Mouse (Mus musculus) CH12.LX (cell line): ENCODE results near the gene Hap1. TPM values are rescaled to one million over a fixed set of nuclear protein-coding genes. Genes with fewer than 3 reads are reported as not detected.

Experiments used
- DNase-seq: peaks from one replicate; pipeline ENCODE4 v3.0.0-alpha.2; 2013; ENCODE audit errors: extremely low read depth
- H3K27ac ChIP-seq: 2 replicates; pipeline ENCODE4 v1.5.1; 2012; ENCODE audit warnings: low read depth, mild to moderate bottlenecking, control low read depth, moderate library complexity; ENCODE audit not compliant: insufficient read depth
- H3K27me3 ChIP-seq: replicated peaks from 2 replicates; pipeline ENCODE3; 2012; ENCODE audit warnings: inconsistent platforms
- H3K36me3 ChIP-seq, 2 experiments: replicated peaks in 1 of 2; 2 replicates each; pipeline versions ENCODE3 to v1.6.1; 2012; ENCODE audit warnings: inconsistent platforms in 1 of 2, low read length in 1 of 2, mild to moderate bottlenecking in 1 of 2, mixed read lengths in 1 of 2, moderate library complexity in 1 of 2; ENCODE audit not compliant: control insufficient read depth in 1 of 2, insufficient read depth in 1 of 2
- H3K4me1 ChIP-seq, 2 experiments: 2 replicates each; pipeline ENCODE4 v1.6.1; 2012; ENCODE audit warnings: inconsistent platforms in 1 of 2, moderate library complexity in 1 of 2; ENCODE audit not compliant: insufficient read depth in 2 of 2, control insufficient read depth in 1 of 2
- H3K4me2 ChIP-seq: 2 replicates; pipeline ENCODE4 v1.6.1; 2012; ENCODE audit warnings: low read depth, mild to moderate bottlenecking, control low read depth; ENCODE audit not compliant: poor library complexity, insufficient read depth, severe bottlenecking
- H3K4me3 ChIP-seq, 3 experiments: fragments of 150-350 bp in 1 of 3; sonication (generic) in 1 of 3; replicated peaks in 1 of 3; 2 replicates each; pipeline versions ENCODE3 to v1.5.1; 2011 to 2012; ENCODE audit warnings: low read depth in 2 of 3, low read length in 2 of 3, mild to moderate bottlenecking in 2 of 3, moderate library complexity in 2 of 3, control low read depth in 1 of 3, improper control_type of control experiment in 1 of 3, inconsistent platforms in 1 of 3, mixed read lengths in 1 of 3; ENCODE audit not compliant: poor library complexity in 1 of 3
- H3K79me2 ChIP-seq: replicated peaks from 2 replicates; pipeline ENCODE4 v1.6.1; 2012; ENCODE audit warnings: mild to moderate bottlenecking, moderate library complexity; ENCODE audit not compliant: control insufficient read depth, poor library complexity, insufficient read depth, severe bottlenecking; ENCODE audit errors: extremely low read depth
- H3K9ac ChIP-seq: 2 replicates; pipeline ENCODE4 v1.6.1; 2012; ENCODE audit warnings: low read depth, mild to moderate bottlenecking, control low read depth, moderate library complexity; ENCODE audit not compliant: insufficient read depth
- H3K9me3 ChIP-seq: replicated peaks from 2 replicates; pipeline ENCODE3; 2012; ENCODE audit warnings: low read length, inconsistent platforms, mixed read lengths
- CHD2 ChIP-seq: IDR thresholded peaks from 2 replicates; pipeline ENCODE4 v1.6.1; 2011; ENCODE audit warnings: low read length, improper control_type of control experiment
- CTCF ChIP-seq, 2 experiments: IDR thresholded peaks in 1 of 2; conservative IDR thresholded peaks in 1 of 2; 2 replicates each; pipeline ENCODE4 v1.5.1; 2011 to 2012; ENCODE audit warnings: low read depth in 2 of 2, low read length in 2 of 2, improper control_type of control experiment in 1 of 2, inconsistent platforms in 1 of 2, mild to moderate bottlenecking in 1 of 2, moderate library complexity in 1 of 2
- E2F4 ChIP-seq: IDR thresholded peaks from 2 replicates; pipeline ENCODE4 v1.6.1; 2011; ENCODE audit warnings: low read depth, low read length, improper control_type of control experiment; ENCODE audit not compliant: insufficient replicate concordance
- IRF4 ChIP-seq: IDR thresholded peaks from 2 replicates; pipeline ENCODE4 v1.6.1; 2014; ENCODE audit warnings: low read depth, mild to moderate bottlenecking, inconsistent platforms, low read length, improper control_type of control experiment
- JUN ChIP-seq: IDR thresholded peaks from 2 replicates; pipeline ENCODE4 v1.6.1; 2011; ENCODE audit warnings: low read depth, mild to moderate bottlenecking, low read length, improper control_type of control experiment, moderate library complexity; ENCODE audit not compliant: insufficient read depth
- JUND ChIP-seq: conservative IDR thresholded peaks from 2 replicates; pipeline ENCODE4 v1.6.1; 2011; ENCODE audit warnings: low read depth, low read length, improper control_type of control experiment
- MAZ ChIP-seq: IDR thresholded peaks from 2 replicates; pipeline ENCODE4 v1.6.1; 2012; ENCODE audit warnings: low read depth, mild to moderate bottlenecking, inconsistent platforms, low read length, improper control_type of control experiment, moderate library complexity
- NRF1 ChIP-seq: IDR thresholded peaks from 2 replicates; pipeline ENCODE4 v1.6.1; 2014; ENCODE audit warnings: low read depth, mild to moderate bottlenecking, inconsistent platforms, low read length, improper control_type of control experiment, moderate library complexity
- RAD21 ChIP-seq: IDR thresholded peaks from 2 replicates; pipeline ENCODE4 v1.6.1; 2011; ENCODE audit warnings: low read depth, mild to moderate bottlenecking, low read length, improper control_type of control experiment, moderate library complexity
- SIN3A ChIP-seq: IDR thresholded peaks from 2 replicates; pipeline ENCODE4 v1.6.1; 2012; ENCODE audit warnings: low read length, improper control_type of control experiment, inconsistent platforms
- SMC3 ChIP-seq: IDR thresholded peaks from 2 replicates; pipeline ENCODE4 v1.6.1; 2011; ENCODE audit warnings: low read depth, low read length, improper control_type of control experiment
- TCF12 ChIP-seq: IDR thresholded peaks from 2 replicates; pipeline ENCODE4 v1.6.1; 2014; ENCODE audit warnings: low read depth, mild to moderate bottlenecking, inconsistent platforms, low read length, improper control_type of control experiment
- USF1 ChIP-seq: IDR thresholded peaks from 2 replicates; pipeline ENCODE4 v1.6.1; 2014; ENCODE audit warnings: low read depth, mild to moderate bottlenecking, inconsistent platforms, low read length, improper control_type of control experiment
- ZKSCAN1 ChIP-seq: IDR thresholded peaks from 2 replicates; pipeline ENCODE4 v1.6.1; 2012; ENCODE audit warnings: low read depth, inconsistent platforms, low read length, improper control_type of control experiment, borderline replicate concordance
- ZMIZ1 ChIP-seq: IDR thresholded peaks from 2 replicates; pipeline ENCODE4 v1.6.1; 2012; ENCODE audit warnings: low read depth, mild to moderate bottlenecking, inconsistent platforms, low read length, improper control_type of control experiment
- ZNF384 ChIP-seq: IDR thresholded peaks from 2 replicates; pipeline ENCODE4 v1.6.1; 2012; ENCODE audit warnings: low read depth, low read length, improper control_type of control experiment, inconsistent platforms
- dilution Hi-C: fragments of 300-500 bp; cut with MboI; formaldehyde crosslinking; loops from 2 replicates; pipeline ENCODE4 v1.14.3; 2020; ENCODE audit warnings: low sequenced_read_pairs; ENCODE audit not compliant: extremely low pct_unique_long_range_greater_than_20kb, extremely low pct_ligation_motif_present
- in situ Hi-C: fragments of 300-500 bp; cut with MboI; formaldehyde crosslinking; loops from 3 replicates; pipeline ENCODE4 v1.14.3; 2019; ENCODE audit warnings: low sequenced_read_pairs, low pct_ligation_motif_present, low pct_unique_long_range_greater_than_20kb, mixed read lengths
- polyA plus RNA-seq: library from polyadenylated mRNA; unstranded; fragments of >175 nt; gene quantifications from 2 replicates; pipeline ENCODE4 v1.2.1, GENCODE M21; 2012; ENCODE audit warnings: low read depth; ENCODE audit not compliant: insufficient read length
- total RNA-seq, 2 experiments: library from RNA; depleted of rRNA; stranded (reverse); fragments of 300-350 nt in 1 of 2; fragments of >200 nt in 1 of 2; gene quantifications; 2 replicates each; pipeline ENCODE4 v1.2.3; 2012 to 2014

Gene Hap1
- total and polyA plus RNA-seq, 3 experiments = 0.34 TPM; not detected in 2

- no peak for TF ChIP-seq E2F4
- in situ Hi-C loops (no loop called here), dilution Hi-C loops (no loop called here)
- peaks cover 0 to 3% of the 10 kb centered on the region in 2 experiments; a peak in 2 of 4 replicates for H3K4me1 ChIP-seq
- no peaks in the 10 kb centered on the region for H3K9me3 ChIP-seq
- no peak overlapping the region for H3K4me3 ChIP-seq
- H3K36me3 ChIP-seq = no peaks in the 10 kb centered on the region
- no peak overlapping the region for H3K4me2 ChIP-seq
- H3K79me2 ChIP-seq = no peaks in the 10 kb centered on the region
- DNase-seq = no peak
- no peak overlapping the region for H3K9ac ChIP-seq
- H3K27me3 ChIP-seq = peaks cover 36% of the 10 kb centered on the region
- H3K27ac ChIP-seq = no peak overlapping the region
Observed at GRCm38 (mm10) chr11:100369822-100370221, 13.9 kb upstream of the Hap1 start.

GRCm38 (mm10) chr11:100369145-100369544 lies 13.2 kb upstream of the Hap1 start:
- no peak overlapping the region for H3K27ac ChIP-seq
- in situ Hi-C loops (no loop called here), dilution Hi-C loops (no loop called here)
- no peak for TF ChIP-seq SIN3A
- TF ChIP-seq RAD21 = no peak
- TF ChIP-seq JUN = no peak
- TF ChIP-seq JUND = no peak
- TF ChIP-seq CTCF (conservative IDR thresholded peaks at IDR 0.05 in 1 of 2, IDR thresholded peaks at IDR 0.05 in 1 of 2; ENCODE audit: low read depth in 2 of 2, low read length in 2 of 2) = no peak
- no peak for TF ChIP-seq USF1
- no peak for TF ChIP-seq ZMIZ1
- no peak for TF ChIP-seq ZKSCAN1
- no peak for TF ChIP-seq CHD2
- TF ChIP-seq NRF1 = no peak
- TF ChIP-seq TCF12 = no peak
- H3K9ac ChIP-seq = no peak overlapping the region
- no peaks in the 10 kb centered on the region for H3K9me3 ChIP-seq
- DNase-seq = no peak
- no peak overlapping the region for H3K4me2 ChIP-seq
- peaks cover 40% of the 10 kb centered on the region for H3K27me3 ChIP-seq
- no peak overlapping the region for H3K4me3 ChIP-seq
- peaks cover 0 to 3% of the 10 kb centered on the region in 2 experiments; a peak in 2 of 4 replicates for H3K4me1 ChIP-seq
- no peaks in the 10 kb centered on the region for H3K36me3 ChIP-seq
- no peaks in the 10 kb centered on the region for H3K79me2 ChIP-seq

GRCm38 (mm10) chr11:100362979-100363562 lies 7.1 kb upstream of the Hap1 start:
- H3K4me1 ChIP-seq = peaks cover 7 to 12% of the 10 kb centered on the region in 2 experiments
- H3K27me3 ChIP-seq = peaks cover 59% of the 10 kb centered on the region
- H3K4me2 ChIP-seq = no peak overlapping the region
- no peaks in the 10 kb centered on the region for H3K9me3 ChIP-seq
- peak; percentile 38 for DNase-seq
- no peak overlapping the region for H3K9ac ChIP-seq
- H3K79me2 ChIP-seq = no peaks in the 10 kb centered on the region
- H3K36me3 ChIP-seq = no peaks in the 10 kb centered on the region
- H3K4me3 ChIP-seq = no peak overlapping the region
- in situ Hi-C loops (loop anchor here (5.0 kb wide), 3 partner anchors 44 to 334 kb away; no protein-coding TSS in a partner anchor), dilution Hi-C loops (no loop called here)
- TF ChIP-seq CTCF (conservative IDR thresholded peaks at IDR 0.05 in 1 of 2, IDR thresholded peaks at IDR 0.05 in 1 of 2; ENCODE audit: low read depth in 2 of 2, low read length in 2 of 2) (peak; percentile 16 to 82; a peak in 2 of 4 replicates), TCF12 (0 out of 2 replicates have a peak, but pooled peaks have one; percentile 10), IRF4 (no peak), MAZ (0 out of 2 replicates have a peak, but pooled peaks have one; percentile 26), ZKSCAN1 (no peak), ZNF384 (no peak), SMC3 (peak; percentile 24)
- no peak overlapping the region for H3K27ac ChIP-seq
